8 mouse cellular contexts compared by ENCODE assay signal in the genomic region with DNA sequence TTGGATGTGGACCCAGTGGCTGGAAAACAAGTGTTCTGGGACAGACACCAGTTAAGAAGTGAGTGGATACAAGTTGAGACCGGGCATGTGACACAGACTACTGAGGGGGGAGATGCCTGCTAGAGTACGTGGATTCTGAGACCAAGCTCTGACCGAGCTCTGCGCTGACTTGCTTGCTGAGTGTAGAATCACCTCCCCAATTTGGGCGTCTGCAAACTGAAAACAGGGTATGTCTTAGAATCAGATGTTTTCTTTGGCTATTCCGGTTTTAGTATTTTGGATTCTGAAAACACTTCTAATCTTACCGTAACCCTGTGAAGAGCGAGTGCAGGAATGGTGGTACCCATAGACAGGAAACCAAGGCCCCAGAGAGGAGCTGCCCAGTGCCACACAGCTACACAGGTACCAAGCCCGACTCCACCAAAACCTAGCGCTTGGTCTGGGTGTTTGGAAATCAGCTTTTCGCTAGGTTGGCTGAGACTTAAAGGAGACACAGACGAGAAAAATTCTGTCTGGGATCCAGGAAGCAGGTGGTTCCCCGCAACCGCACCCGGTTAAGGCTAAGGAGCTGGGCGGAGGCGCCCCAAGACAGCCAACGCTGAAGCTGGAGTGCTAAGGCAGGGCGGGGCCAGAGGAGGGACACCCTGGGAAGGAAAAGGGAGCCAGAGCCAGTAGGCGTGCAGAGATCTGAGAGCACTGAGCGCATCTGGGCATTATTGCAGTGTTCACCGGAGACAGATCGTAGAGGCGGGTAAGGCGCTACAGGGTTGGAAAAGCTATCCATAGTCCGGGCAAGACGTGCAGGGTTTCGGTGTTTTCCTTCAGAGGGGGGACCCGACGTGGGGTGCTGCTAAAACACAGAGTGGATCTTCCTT. TPM values are rescaled to one million over a fixed set of nuclear protein-coding genes. Genes with fewer than 3 reads are reported as not detected.
A peak's percentile ranks its signal among the peaks of the same experiment; 100 is the strongest.
DNase-seq lines count a peak whose midpoint lies in the region; ATAC-seq lines count a peak whose summit lies in the region.

No protein-coding gene starts in this region.

- peak overlapping the region; percentile 79 for H3K4me2 ChIP-seq in lung, embryonic 16.5 days (ENCODE audit: low read depth, low read length)

- H3K36me3 ChIP-seq in lung, embryonic 16.5 days (ENCODE audit: control insufficient read depth, insufficient read depth, low read length), result no peaks in the 10 kb centered on the region

- peak overlapping the region; percentile 50 for H3K4me3 ChIP-seq in lung, embryonic 16.5 days (ENCODE audit: low read length)

- peak; percentile 40 for DNase-seq in ES-CJ7 (ENCODE audit: low read depth, low spot score)
- peak; percentile 57 for DNase-seq in c-Kit-positive CD71-negative TER-119-negative erythroid progenitor cells, embryonic 14.5 days (ENCODE audit: low read depth)
- DNase-seq in frontal cortex, postnatal 10 days (ENCODE audit: low spot score in 2 of 2), result peak; percentile 15 to 20
- DNase-seq in layer of hippocampus, adult 9-11 months, result peak; percentile 51
- peak; percentile 50 for DNase-seq in ovary, postnatal 14 days (ENCODE audit: low spot score)
- peak; percentile 43 for DNase-seq in urinary bladder, adult 2 months (ENCODE audit: low spot score)

- H3K9me3 ChIP-seq in lung, embryonic 16.5 days (ENCODE audit: control insufficient read depth, low read length), result no peaks in the 10 kb centered on the region

- peaks cover 2% of the 10 kb centered on the region; the same call in 1 of the 2 replicates for H3K27me3 ChIP-seq in lung, embryonic 16.5 days (ENCODE audit: control insufficient read depth, insufficient read depth, low read depth, low read length)

- peaks cover 10% of the 10 kb centered on the region for H3K4me1 ChIP-seq in lung, embryonic 16.5 days (replicated peaks; ENCODE audit: control insufficient read depth, insufficient read depth, low read length)

- no peak overlapping the region for H3K27ac ChIP-seq in lung, embryonic 16.5 days (ENCODE audit: low read length)

- 8% methylated on average over 30 of the region's 30 CpGs for WGBS in lung, embryonic 16.5 days

- ATAC-seq in hematopoietic stem cell, adult 5-6 weeks (replicated peaks in 1 of 2; ENCODE audit: insufficient read depth in 1 of 2, low FRiP score in 2 of 2, low TSS enrichment in 1 of 2, low read depth in 1 of 2, poor library complexity in 2 of 2, severe bottlenecking in 2 of 2), result peak; percentile 90 to 95
- ATAC-seq in lung, embryonic 16.5 days (ENCODE audit: low read depth), result peak; percentile 91

- H3K9ac ChIP-seq in lung, embryonic 16.5 days (ENCODE audit: low read length), result peak overlapping the region; percentile 52

RNA-seq across cellular contexts. Expression of gene Kcne3, which starts 2.0 kb away (rescaled TPM):
- 0.55 and 3.7 TPM in 2 replicates for total RNA-seq in hematopoietic stem cell, adult 5-6 weeks (2017)
- polyA plus RNA-seq in lung, embryonic 16.5 days (2015; fragmentation: Nextera tagmentation; extraction: Ambion mirVana), result 2.4 and 3.0 TPM in 2 replicates
- 2.4 and 2.7 TPM in 2 replicates for polyA plus RNA-seq in urinary bladder, adult 2 months (2012; rRNA removed)

RNA-seq across cellular contexts. Expression of gene Lipt2, which starts 19.2 kb away (rescaled TPM):
- 14.0 and 15.7 TPM in 2 replicates for total RNA-seq in hematopoietic stem cell, adult 5-6 weeks (2017)
- 12.8 and 13.8 TPM in 2 replicates for polyA plus RNA-seq in lung, embryonic 16.5 days (2015; fragmentation: Nextera tagmentation; extraction: Ambion mirVana)
- 5.2 and 6.8 TPM in 2 replicates for polyA plus RNA-seq in urinary bladder, adult 2 months (2012; rRNA removed)

RNA-seq across cellular contexts. Expression of gene Pgm2l1, which starts 48.9 kb away (rescaled TPM):
- total RNA-seq in hematopoietic stem cell, adult 5-6 weeks (2017), result 22.4 and 29.2 TPM in 2 replicates
- 2.0 and 2.3 TPM in 2 replicates for polyA plus RNA-seq in lung, embryonic 16.5 days (2015; fragmentation: Nextera tagmentation; extraction: Ambion mirVana)
- 4.9 and 5.2 TPM in 2 replicates for polyA plus RNA-seq in urinary bladder, adult 2 months (2012; rRNA removed)

RNA-seq across cellular contexts. Expression of gene Pold3, which starts 56.9 kb away (rescaled TPM):
- total RNA-seq in hematopoietic stem cell, adult 5-6 weeks (2017), result 118 and 147 TPM in 2 replicates
- 57.0 and 58.7 TPM in 2 replicates for polyA plus RNA-seq in lung, embryonic 16.5 days (2015; fragmentation: Nextera tagmentation; extraction: Ambion mirVana)
- polyA plus RNA-seq in urinary bladder, adult 2 months (2012; rRNA removed), result 26.8 and 27.5 TPM in 2 replicates
